Mouse (Mus musculus) lung, adult 10 weeks (tissue): Measurements from ENCODE around the gene 1700020D05Rik. TPM values are rescaled to one million over a fixed set of nuclear protein-coding genes. Genes with fewer than 3 reads are reported as not detected.

Experiments used
- polyA plus RNA-seq: library from polyadenylated mRNA; stranded (reverse); fragments of 350-450 nt; fragmentation: Illumina TruSeq; extraction: RNeasy Lipid Tissue Mini Kit (QIAGEN cat#74804); gene quantifications from one replicate; pipeline ENCODE4 v1.2.3, GENCODE M21; 2014; ENCODE audit warnings: low read depth, low replicate concordance; ENCODE audit not compliant: insufficient read depth

The 1700020D05Rik gene
- not detected for polyA plus RNA-seq

DNA sequence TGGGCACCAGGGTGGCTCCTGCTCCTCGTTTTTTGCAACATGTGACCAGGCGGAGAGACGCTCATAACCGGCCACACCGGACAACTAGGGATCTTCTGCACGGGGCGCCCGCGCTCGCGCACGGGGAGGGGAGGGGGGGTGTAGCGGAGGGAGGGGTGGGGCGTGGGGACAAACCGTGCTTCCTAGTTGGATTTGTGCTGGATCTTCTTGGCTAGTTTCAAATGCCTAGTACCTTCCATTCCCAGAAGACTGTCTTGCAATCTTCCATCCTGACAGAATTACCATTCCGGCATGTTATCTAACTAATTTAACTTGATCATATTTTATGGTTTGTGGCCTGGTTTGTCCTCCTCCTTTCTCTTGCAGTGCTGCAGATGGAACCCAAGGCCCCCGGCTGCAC is at the start of gene 1700020D05Rik:
1700020D05Rik (minus strand) TSS at position 101 of the 400 bp plus-strand sequence.

DNA sequence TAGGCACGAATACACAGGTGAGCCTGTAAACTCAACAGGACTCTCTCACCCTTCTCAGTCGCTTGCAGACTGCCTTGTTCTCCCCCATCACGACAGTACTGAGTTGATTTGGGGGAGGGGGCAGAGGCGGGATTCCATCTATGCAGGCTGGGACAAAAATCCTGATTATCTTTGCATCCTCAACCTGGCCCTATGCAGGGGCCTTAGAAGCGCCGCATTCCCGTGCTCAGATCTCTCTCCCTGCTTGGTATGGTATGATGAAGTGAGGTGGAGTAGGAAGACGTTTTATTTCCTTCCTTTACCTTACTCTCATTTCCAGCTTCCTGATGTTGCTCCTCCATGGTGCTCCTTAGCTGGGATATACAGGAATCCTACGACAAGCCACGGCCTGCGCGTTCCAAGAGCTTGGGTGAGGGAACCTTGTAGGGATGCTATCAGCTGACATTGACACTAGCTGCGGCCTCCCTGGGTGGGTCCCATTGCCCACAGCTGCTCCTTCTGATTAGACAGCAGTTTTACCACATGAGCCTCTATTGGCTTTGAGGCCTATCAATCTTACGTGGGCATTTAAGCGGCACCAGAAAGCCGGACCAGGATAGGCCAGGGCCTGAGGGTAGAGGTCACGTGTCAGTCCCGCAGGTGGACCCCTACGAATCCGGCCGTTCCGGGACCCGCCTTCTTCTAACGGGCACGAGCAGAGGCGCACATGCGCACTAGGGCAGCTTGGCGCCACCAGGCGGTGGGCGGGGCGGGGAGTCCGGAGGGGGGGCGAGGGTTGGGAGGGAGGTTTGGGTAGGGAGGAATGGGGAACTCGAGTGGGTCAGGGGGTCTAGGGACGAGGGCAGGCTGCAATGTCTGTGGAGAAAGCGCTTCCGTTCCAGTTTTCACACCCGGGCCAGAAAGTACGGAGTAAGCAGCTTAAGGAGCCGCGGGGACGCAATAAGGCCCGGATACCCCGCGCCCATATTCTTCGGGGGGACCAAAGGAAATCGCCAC is 6.7 kb upstream of the 1700020D05Rik start, which contains the start of gene Snx32:
Snx32 (minus strand) TSS at position 508 of the 996 bp plus-strand sequence.

DNA sequence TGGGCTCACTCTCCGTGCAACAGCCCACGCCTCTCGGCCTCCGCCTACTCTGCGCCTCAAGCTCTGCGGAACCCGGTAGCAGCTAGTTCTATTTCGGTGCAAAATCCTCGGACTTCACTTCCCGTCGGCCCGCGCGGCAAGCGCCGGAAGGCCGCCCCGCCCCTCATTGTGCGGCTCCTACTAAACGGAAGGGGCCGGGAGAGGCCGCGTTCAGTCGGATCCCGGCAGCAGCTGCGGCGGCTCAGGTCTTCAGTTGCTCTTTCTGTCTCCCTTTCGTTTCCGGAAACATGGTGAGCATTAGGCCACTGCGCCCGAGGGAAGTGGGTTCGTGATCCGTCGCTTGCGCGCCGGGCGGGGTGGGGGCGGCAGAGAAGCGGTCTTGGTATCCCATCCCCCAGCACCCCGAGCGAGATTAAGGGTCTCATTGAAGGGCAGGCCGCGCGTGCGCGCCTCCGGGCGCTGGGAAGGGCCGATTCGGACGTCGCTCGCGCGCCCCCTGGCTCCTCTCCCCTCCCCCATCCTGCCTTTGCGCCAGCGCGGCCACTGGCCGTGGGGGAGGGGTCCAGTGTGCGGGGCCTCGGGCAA is 13.2 kb downstream of the 1700020D05Rik start, which contains the start of gene Cfl1:
Cfl1 (plus strand) TSS at position 143 of the 585 bp plus-strand sequence.

DNA sequence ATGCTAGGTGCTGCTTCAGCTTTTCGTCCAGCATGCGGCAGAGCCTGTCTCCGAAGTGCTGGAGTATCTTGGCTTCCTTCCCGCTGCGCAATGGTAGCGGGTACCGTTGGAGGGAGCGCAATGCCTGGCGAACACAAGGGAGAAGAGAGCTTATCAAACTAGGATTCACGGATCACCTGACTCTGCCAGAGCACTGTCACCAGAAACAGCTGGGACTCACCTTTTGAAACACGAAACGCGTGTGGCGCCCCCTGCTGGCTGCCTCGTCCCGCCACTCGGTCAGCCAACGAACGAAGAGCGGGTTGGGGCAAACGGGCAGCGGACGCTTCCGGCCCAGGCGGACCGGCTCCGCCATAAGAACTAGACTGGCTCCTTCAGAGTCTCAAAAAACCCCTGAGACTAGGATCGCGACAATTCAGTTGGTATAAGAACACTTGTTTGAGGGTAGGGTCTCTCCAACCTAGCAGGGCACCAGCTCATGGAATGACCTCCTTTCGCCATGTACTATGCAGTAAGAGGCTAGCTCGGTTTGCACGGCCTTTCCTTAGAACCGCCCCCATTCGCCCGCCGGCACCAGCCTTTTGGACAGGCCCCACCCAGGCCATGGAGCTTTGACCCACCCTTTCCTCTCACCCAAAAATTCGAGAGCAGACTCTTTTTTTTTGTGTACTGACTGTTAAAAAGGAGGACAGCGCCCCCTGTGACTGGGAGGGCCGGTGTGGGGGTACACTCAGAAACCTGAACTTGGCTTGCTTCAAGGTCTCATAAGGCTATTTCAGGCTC is 15.6 kb downstream of the 1700020D05Rik start, which contains the start of gene Mus81:
Mus81 (minus strand) TSS at position 635 of the 783 bp plus-strand sequence.

DNA sequence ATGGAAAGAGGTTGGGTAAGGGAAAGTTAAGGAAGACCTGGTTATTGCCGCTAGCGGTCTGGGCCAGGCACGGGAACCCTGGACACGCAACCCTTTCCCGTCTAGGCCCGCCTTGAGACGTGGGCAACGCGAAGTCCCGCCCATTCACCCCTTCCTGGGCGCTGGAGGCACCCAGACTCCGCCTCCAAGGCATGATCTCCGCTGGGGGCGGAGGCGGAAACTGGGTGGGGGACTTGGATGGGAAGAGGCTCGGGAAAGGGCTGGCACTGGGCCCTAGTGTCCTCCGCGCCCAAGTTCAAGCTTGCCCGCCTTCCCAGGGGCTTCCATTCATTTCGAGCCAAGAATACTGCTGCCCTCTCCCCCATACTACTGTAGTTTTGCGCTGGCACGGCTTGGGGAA is 29.9 kb downstream of the 1700020D05Rik start, which contains the start of gene Efemp2:
Efemp2 (plus strand) TSS at position 235 of the 400 bp plus-strand sequence.

DNA sequence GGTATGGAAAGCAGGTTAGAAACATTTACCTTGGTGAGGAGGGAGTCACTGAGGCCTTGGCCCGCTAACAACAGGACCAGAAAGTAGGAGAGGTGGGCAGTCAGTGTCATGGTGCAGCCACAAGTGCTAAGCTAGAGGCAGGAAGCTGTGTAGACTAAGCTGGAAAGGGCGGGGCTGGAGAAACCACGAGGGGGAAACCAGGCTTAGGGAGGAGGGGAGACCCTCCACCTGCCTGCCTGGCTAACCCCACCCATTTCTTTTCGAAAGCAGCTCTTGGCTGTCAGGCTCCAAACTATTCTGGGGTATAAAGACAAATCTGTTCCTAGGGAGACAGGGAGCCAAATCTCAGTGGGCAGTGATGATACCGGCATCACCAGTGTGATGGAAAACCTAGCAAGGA is 35.2 kb downstream of the 1700020D05Rik start, which contains the start of gene Ctsw:
Ctsw (minus strand) TSS at position 134 of the 400 bp plus-strand sequence.

DNA sequence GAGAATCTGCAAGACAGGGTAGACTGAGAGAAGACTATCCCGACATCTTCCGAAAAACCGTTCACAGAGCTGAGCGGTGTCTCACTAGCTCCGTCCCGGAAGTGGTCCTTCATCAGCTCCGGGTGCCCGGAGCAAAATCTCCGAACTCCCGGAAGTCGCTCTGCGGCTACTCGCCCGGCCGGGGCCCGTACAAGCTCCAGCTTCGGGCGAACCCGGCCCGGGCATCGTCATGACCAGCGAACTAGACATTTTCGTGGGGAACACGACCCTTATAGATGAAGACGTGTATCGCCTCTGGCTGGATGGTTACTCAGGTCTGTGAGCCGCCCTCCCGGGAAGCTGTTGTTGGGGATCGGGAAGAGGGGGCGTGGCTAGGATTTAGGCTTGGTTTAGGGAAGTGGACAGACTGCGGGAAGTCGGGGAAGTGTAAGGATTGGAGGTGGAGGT is 43.1 kb downstream of the 1700020D05Rik start, which contains the start of gene Fibp:
Fibp (plus strand) TSS at position 151 of the 447 bp plus-strand sequence.

DNA sequence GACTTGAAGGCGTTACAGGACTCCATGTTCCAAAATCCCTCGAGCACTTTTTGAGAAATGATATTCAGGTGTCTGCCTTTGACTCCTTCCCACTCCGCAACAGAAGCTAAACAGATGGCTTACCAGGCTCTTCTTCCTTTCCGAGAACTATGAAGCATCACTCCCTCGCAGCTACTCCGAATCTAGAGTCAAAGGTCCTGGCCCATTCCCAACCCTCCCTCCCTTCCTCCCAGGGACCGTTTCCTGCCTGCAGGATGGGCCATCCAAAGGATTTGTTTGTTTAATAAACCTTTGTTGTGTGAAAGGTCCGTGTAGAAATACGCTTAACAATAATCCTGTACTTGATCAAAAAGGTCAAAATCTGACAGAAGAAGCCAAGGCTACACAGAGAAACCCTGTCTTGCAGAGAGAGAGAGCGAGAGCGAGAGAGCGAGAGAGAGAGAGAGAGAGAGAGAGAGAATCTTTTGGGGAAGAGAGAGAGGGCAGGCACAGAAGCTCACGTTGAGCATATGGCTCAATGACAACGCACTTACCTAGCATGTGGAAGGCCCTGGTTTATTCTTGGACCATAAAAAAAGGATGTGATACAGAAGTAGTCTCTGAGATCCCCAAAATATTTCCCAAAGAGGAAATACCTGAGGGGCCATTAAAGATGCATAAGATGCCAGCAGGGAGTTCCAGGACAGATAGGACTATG is 45.7 kb downstream of the 1700020D05Rik start, which contains the start of gene Ccdc85b:
Ccdc85b (minus strand) TSS at position 149 of the 697 bp plus-strand sequence.

Other genes starting within 250 kb of the 1700020D05Rik start
- gene Pacs1, start 230.7 kb downstream of the 1700020D05Rik start, polyA plus RNA-seq: 9.4 TPM
- 93.1 TPM for gene Sf3b2, start 208.3 kb downstream of the 1700020D05Rik start, polyA plus RNA-seq
- 0.28 TPM for gene Gal3st3, start 205.5 kb downstream of the 1700020D05Rik start, polyA plus RNA-seq
- gene Catsper1, start 168.0 kb downstream of the 1700020D05Rik start, polyA plus RNA-seq: not detected
- gene Cst6, start 154.2 kb downstream of the 1700020D05Rik start, polyA plus RNA-seq: 2.3 TPM
- 13.4 TPM for gene Eif1ad, start 137.0 kb downstream of the 1700020D05Rik start, polyA plus RNA-seq
- 139 TPM for gene Banf1, start 136.6 kb downstream of the 1700020D05Rik start, polyA plus RNA-seq
- gene Sart1, start 115.1 kb downstream of the 1700020D05Rik start, polyA plus RNA-seq: 63.0 TPM
- gene Tsga10ip, start 101.3 kb downstream of the 1700020D05Rik start, polyA plus RNA-seq: not detected
- gene Drap1, start 78.8 kb downstream of the 1700020D05Rik start, polyA plus RNA-seq: 391 TPM
- gene AI837181, start 78.6 kb downstream of the 1700020D05Rik start, polyA plus RNA-seq: 34.1 TPM
- 0.17 TPM for gene Fosl1, start 56.2 kb downstream of the 1700020D05Rik start, polyA plus RNA-seq
- gene Ccdc85b, start 45.9 kb downstream of the 1700020D05Rik start, polyA plus RNA-seq: 15.3 TPM
- 62.7 TPM for gene Fibp, start 43.2 kb downstream of the 1700020D05Rik start, polyA plus RNA-seq
- 9.0 TPM for gene Ctsw, start 35.3 kb downstream of the 1700020D05Rik start, polyA plus RNA-seq
- 41.2 TPM for gene Efemp2, start 29.8 kb downstream of the 1700020D05Rik start, polyA plus RNA-seq
- gene Mus81, start 15.4 kb downstream of the 1700020D05Rik start, polyA plus RNA-seq: 24.5 TPM
- 601 TPM for gene Cfl1, start 13.3 kb downstream of the 1700020D05Rik start, polyA plus RNA-seq
- 5.9 TPM for gene Snx32, start 6.8 kb upstream of the 1700020D05Rik start, polyA plus RNA-seq
- gene Ovol1, start 56.9 kb upstream of the 1700020D05Rik start, polyA plus RNA-seq: 0.69 TPM
- 3.3 TPM for gene Ap5b1, start 64.2 kb upstream of the 1700020D05Rik start, polyA plus RNA-seq
- 45.6 TPM for gene Rnaseh2c, start 98.1 kb upstream of the 1700020D05Rik start, polyA plus RNA-seq
- 39.0 TPM for gene Kat5, start 106.5 kb upstream of the 1700020D05Rik start, polyA plus RNA-seq
- 49.7 TPM for gene Rela, start 133.7 kb upstream of the 1700020D05Rik start, polyA plus RNA-seq
- 35.8 TPM for gene Sipa1, start 159.9 kb upstream of the 1700020D05Rik start, polyA plus RNA-seq
- gene Map3k11, start 185.0 kb upstream of the 1700020D05Rik start, polyA plus RNA-seq: 39.2 TPM
- gene Pcnx3, start 185.1 kb upstream of the 1700020D05Rik start, polyA plus RNA-seq: 19.6 TPM
- gene Kcnk7, start 200.6 kb upstream of the 1700020D05Rik start, polyA plus RNA-seq: 0.92 TPM
- gene Ehbp1l1, start 222.5 kb upstream of the 1700020D05Rik start, polyA plus RNA-seq: 25.1 TPM
- gene Fam89b, start 225.9 kb upstream of the 1700020D05Rik start, polyA plus RNA-seq: 59.0 TPM
- 48.4 TPM for gene Ltbp3, start 237.1 kb upstream of the 1700020D05Rik start, polyA plus RNA-seq